Mouse (Mus musculus) lung, postnatal 0 days (tissue): ENCODE results near the gene Synj2. TPM values are rescaled to one million over a fixed set of nuclear protein-coding genes. Genes with fewer than 3 reads are reported as not detected.

Source experiments
- ATAC-seq: fragments of 200-750 bp; cut with Nextera tagmentation; 2 replicates; pipeline ENCODE4 v1.8.0; 2017; ENCODE audit warnings: moderate library complexity
- DNase-seq: peaks from one replicate; pipeline ENCODE4 v3.0.0-alpha.2; 2016; ENCODE audit warnings: low spot score
- H3K27ac ChIP-seq: fragments of 300-500 bp; sonication (generic); 2 replicates; pipeline ENCODE4 v1.5.1; 2014; ENCODE audit warnings: antibody characterized with exemption, mild to moderate bottlenecking, low read length, mixed read lengths
- H3K27me3 ChIP-seq: fragments of 300-500 bp; sonication (generic); replicated peaks from 2 replicates; pipeline ENCODE4 v1.6.1; 2014; ENCODE audit warnings: low read length, mixed read lengths; ENCODE audit not compliant: insufficient read depth
- H3K36me3 ChIP-seq: fragments of 300-500 bp; sonication (generic); 2 replicates; pipeline ENCODE4 v1.6.1; 2014; ENCODE audit warnings: low read length, mixed read lengths; ENCODE audit not compliant: insufficient read depth
- H3K4me1 ChIP-seq: fragments of 300-500 bp; sonication (generic); 2 replicates; pipeline ENCODE4 v1.6.1; 2014; ENCODE audit warnings: antibody characterized with exemption, low read depth, low read length, mixed read lengths; ENCODE audit not compliant: insufficient read depth
- H3K4me2 ChIP-seq: fragments of 300-500 bp; sonication (generic); replicated peaks from 2 replicates; pipeline ENCODE4 v1.6.1; 2014; ENCODE audit warnings: low read depth, mild to moderate bottlenecking, low read length, moderate library complexity, mixed read lengths
- H3K4me3 ChIP-seq: fragments of 300-500 bp; sonication (generic); 2 replicates; pipeline ENCODE4 v1.5.1; 2014; ENCODE audit warnings: low read depth, low read length
- H3K9ac ChIP-seq: fragments of 300-500 bp; sonication (generic); replicated peaks from 2 replicates; pipeline ENCODE4 v1.6.1; 2014; ENCODE audit warnings: low read depth, mild to moderate bottlenecking
- H3K9me3 ChIP-seq: fragments of 300-500 bp; sonication (generic); 2 replicates; pipeline ENCODE4 v1.6.1; 2016; ENCODE audit warnings: low read length, mixed read lengths
- CTCF ChIP-seq: IDR thresholded peaks from 2 replicates; pipeline ENCODE4 v1.5.1; 2016; ENCODE audit warnings: antibody characterized with exemption, mild to moderate bottlenecking
- EP300 ChIP-seq: IDR thresholded peaks from 2 replicates; pipeline ENCODE4 v1.6.1; 2016; ENCODE audit warnings: antibody characterized with exemption, mild to moderate bottlenecking, control low read depth
- WGBS: fragments of 180-500 bp; shearing (Covaris S2); extraction: QIAGEN DNeasy Blood & Tissue Kit; methylation state at CpG from one replicate; pipeline ENCODE4 v1.1.7; 2014; 5-methylcytosine and 5-hydroxymethylcytosine counted together
- polyA plus RNA-seq: library from polyadenylated mRNA; unstranded; fragments of >200 nt; fragmentation: Nextera tagmentation; extraction: Ambion mirVana; gene quantifications from 2 replicates; pipeline ENCODE4 v1.2.1, GENCODE M21; 2015

Gene Synj2
- polyA plus RNA-seq, 1 experiment from 2014 or later: 2.1 TPM

- ATAC-seq (no peak), DNase-seq (no peak)
- no peak overlapping the region for H3K27ac ChIP-seq
- H3K27me3 ChIP-seq: no peaks in the 10 kb centered on the region
- no peaks in the 10 kb centered on the region for H3K9me3 ChIP-seq
- no peak for TF ChIP-seq CTCF
- no peak for TF ChIP-seq EP300
- 77% methylated on average over 5 of the region's 5 CpGs for WGBS
- H3K36me3 ChIP-seq: peaks cover 7% of the 10 kb centered on the region; the same call in 1 of the 2 replicates
- no peak overlapping the region for H3K9ac ChIP-seq
- no peak overlapping the region for H3K4me2 ChIP-seq
- no peaks in the 10 kb centered on the region for H3K4me1 ChIP-seq
- no peak overlapping the region for H3K4me3 ChIP-seq
Observed at GRCm38 (mm10) chr17:6063532-6063931, 122.5 kb downstream of the Synj2 start.

DNA sequence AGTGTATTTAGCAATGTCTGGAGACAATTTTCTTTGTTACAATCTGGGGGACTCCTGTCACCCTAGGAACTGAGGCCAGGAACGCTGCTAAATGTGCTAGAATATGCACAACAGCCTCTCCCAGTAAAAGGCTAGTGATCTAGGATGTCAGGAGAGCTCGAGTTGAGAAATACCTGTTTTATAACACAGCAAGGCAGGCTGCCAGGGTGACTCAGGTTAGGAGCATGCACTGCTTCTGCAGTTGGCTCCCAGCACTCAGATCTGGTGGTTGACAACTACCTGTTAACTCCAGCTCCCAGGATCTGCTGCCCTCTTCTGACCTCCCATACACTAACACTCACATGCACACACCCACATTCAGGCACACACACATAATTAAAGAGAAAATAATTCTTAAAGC lies 124.9 kb downstream of the Synj2 start:
- TF ChIP-seq EP300 (no peak), CTCF (no peak)
- Histone ChIP-seq H3K27me3 (no peaks in the 10 kb centered on the region), H3K36me3 (peaks cover 7% of the 10 kb centered on the region; the same call in 1 of the 2 replicates)

DNA sequence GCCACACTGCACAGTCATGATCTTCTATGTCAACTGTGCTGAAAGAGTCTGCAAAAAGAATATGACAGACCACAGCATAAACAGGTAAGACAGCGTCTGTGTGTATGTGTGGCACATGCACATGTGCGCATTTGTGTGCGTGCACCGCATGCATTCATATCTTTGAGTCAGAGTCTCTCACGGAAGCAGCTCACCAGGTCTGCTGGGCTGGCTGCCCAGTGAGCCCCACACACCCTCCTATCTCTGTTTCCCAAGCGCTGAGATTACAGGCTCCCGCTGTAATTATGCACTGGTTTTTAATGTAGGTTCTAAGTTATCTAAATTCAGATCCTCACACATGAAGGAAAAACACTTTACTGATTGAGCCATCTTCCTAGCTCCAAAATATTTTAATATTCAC lies 126.5 kb downstream of the Synj2 start:
- no peak overlapping the region for H3K4me3 ChIP-seq
- 96% methylated on average over 7 of the region's 7 CpGs for WGBS
- no peak overlapping the region for H3K4me2 ChIP-seq
- no peaks in the 10 kb centered on the region for H3K9me3 ChIP-seq
- H3K27me3 ChIP-seq: no peaks in the 10 kb centered on the region
- peaks cover 7% of the 10 kb centered on the region; the same call in 1 of the 2 replicates for H3K36me3 ChIP-seq
- H3K9ac ChIP-seq: no peak overlapping the region
- DNase-seq (no peak), ATAC-seq (no peak)
- TF ChIP-seq EP300 (no peak), CTCF (no peak)
- H3K27ac ChIP-seq: no peak overlapping the region
- no peaks in the 10 kb centered on the region for H3K4me1 ChIP-seq

More for the DNA sequence above, 124.9 kb downstream of the Synj2 start:
- Histone ChIP-seq H3K4me2 (no peak overlapping the region), H3K9me3 (no peaks in the 10 kb centered on the region), H3K4me3 (no peak overlapping the region), H3K27ac (no peak overlapping the region), H3K9ac (no peak overlapping the region), H3K4me1 (no peaks in the 10 kb centered on the region)
- DNase-seq: no peak
- no peak for ATAC-seq
- WGBS: 84% methylated on average over 2 of the region's 2 CpGs

DNA sequence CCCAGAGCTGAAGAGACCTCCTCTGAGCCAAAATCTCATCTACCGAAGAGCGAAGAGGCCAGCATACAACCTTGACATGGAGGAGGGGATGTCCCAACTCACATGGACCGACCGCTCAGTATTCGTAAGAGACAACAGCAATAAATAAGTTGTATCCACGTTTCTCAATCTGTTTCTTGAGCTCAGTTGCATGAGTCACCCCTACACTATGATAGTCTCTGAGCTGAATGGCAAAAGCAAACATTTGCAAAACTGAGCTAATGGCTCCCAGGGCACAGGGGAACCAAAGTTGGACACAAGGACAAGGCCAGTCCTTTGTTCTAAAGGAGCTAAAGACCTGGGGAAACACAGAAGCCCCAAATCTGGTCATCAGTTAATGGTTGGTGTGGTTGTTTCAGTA lies 128.8 kb downstream of the Synj2 start:
- DNase-seq (no peak), ATAC-seq (no peak)
- no peak overlapping the region for H3K27ac ChIP-seq
- H3K9ac ChIP-seq: no peak overlapping the region
- H3K4me3 ChIP-seq: no peak overlapping the region
- no peaks in the 10 kb centered on the region for H3K27me3 ChIP-seq
- no peak overlapping the region for H3K4me2 ChIP-seq
- H3K9me3 ChIP-seq: no peaks in the 10 kb centered on the region
- H3K36me3 ChIP-seq: peaks cover 2% of the 10 kb centered on the region; the same call in 1 of the 2 replicates
- WGBS: 86% methylated on average over 6 of the region's 6 CpGs
- no peaks in the 10 kb centered on the region for H3K4me1 ChIP-seq
- TF ChIP-seq EP300 (no peak), CTCF (no peak)

DNA sequence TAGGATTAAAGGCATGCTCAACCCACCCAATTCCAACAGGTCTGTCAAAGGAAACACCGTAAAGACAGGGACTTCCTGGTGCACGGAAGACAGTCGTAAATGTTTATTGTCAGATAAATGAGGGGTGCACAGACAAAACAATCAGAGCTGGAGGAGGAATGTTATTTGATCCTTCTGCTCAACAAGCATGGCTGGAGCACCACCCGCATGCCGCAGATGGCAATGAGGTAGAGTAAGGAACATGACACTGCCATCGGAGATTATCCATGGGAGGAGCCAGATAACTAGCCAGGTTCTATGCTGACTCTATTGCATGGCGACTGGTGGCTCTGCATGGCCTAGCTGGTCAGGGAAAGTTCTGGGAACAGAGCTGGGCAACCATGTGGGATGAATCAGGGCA lies 132.3 kb downstream of the Synj2 start:
- H3K36me3 ChIP-seq: no peaks in the 10 kb centered on the region
- H3K9me3 ChIP-seq: no peaks in the 10 kb centered on the region
- ATAC-seq (no peak), DNase-seq (no peak)
- H3K27ac ChIP-seq: no peak overlapping the region
- no peaks in the 10 kb centered on the region for H3K27me3 ChIP-seq
- 73% methylated on average over 7 of the region's 7 CpGs for WGBS
- no peak for TF ChIP-seq CTCF
- no peak for TF ChIP-seq EP300
- no peak overlapping the region for H3K4me2 ChIP-seq
- H3K4me3 ChIP-seq: no peak overlapping the region
- H3K9ac ChIP-seq: no peak overlapping the region
- H3K4me1 ChIP-seq: peaks cover 4% of the 10 kb centered on the region; the same call in 1 of the 2 replicates

DNA sequence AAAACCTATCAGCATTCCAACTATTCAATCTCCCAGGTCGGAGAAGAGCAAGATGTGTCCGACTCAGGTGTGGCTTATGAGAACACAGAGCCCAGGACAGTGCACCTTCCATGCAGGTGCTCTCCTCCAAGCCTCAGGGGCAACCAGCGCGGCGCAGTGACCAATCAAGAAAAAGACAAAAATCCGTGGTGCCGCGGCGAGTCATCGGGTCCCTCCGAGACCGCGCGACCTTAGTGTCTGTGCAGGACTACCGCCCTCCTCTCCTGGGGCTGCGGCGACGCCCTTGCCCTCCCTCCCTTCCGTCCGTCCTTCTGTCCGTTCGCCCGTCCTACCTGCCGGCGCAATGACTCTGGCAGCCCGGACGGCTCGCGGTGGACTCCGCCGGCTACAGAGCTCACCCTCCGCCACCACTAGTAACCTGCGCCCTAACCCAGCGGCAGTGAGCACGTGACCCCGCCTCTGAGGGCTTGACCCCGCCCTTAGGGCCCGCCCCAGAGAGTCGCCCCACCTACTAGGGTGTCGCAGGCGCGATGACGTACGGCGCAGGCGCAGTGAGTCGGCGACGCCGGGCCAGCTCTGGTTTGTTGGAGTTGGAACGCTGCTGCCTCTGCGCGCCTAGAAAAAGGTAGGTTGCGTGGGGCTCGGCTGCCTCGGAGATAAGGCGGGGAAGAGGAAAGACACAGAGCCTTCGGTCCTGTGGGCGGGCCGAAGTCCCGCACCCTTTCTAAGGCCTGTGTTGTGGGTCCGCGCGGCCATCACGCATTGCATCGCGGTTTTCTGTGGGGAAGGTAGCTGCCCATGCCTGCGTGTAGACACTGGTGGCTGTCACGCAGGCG lies 138.4 kb downstream of the Synj2 start, which contains the start of the genes Serac1 and Gtf2h5:
Serac1 (minus strand) TSS at position 455 of the 836 bp plus-strand sequence.
Gtf2h5 (plus strand) TSS at position 500 of the 836 bp plus-strand sequence.
- H3K27me3 ChIP-seq: no peaks in the 10 kb centered on the region
- DNase-seq: peak; percentile 97
- WGBS: under 1% methylated on average over 70 of the region's 70 CpGs
- H3K27ac ChIP-seq: peak within 1 kb of the TSS; percentile 92
- peaks cover 4% of the 10 kb centered on the region; the same call in 1 of the 2 replicates for H3K4me1 ChIP-seq
- H3K9ac ChIP-seq: peak within 1 kb of the TSS; percentile 84
- H3K9me3 ChIP-seq: no peaks in the 10 kb centered on the region
- 0 out of 2 replicates have a peak, but pooled peaks cover 4% of the 10 kb centered on the region for H3K36me3 ChIP-seq
- H3K4me3 ChIP-seq: peak within 1 kb of the TSS; percentile 77
- peak; percentile 6; the same call in 1 of the 2 replicates for TF ChIP-seq CTCF
- no peak for TF ChIP-seq EP300
- ATAC-seq: peak; percentile 98
- peak within 1 kb of the TSS; percentile 68 for H3K4me2 ChIP-seq
